Mouse (Mus musculus) left cerebral cortex, postnatal 25 days (tissue): ENCODE data around the gene Narfl. TPM values are rescaled to one million over a fixed set of nuclear protein-coding genes. Genes with fewer than 3 reads are reported as not detected.
"Not testable (repeated sequence)": the region's sequence is repeated elsewhere in the genome, so short reads cannot be mapped to it uniquely, and the experiment has no call there.

Experiments
- DNase-seq, 2 experiments: peaks; one replicate each; pipeline ENCODE4 v3.0.0; 2022; ENCODE audit warnings: low spot score in 2 of 2, mixed read lengths in 1 of 2
- intact Hi-C: fragments of 180-260 bp; cut with DNase I; formaldehyde crosslinking; loops from one replicate; pipeline ENCODE4 v1.15.1; 2025
- total RNA-seq, 2 experiments: library from RNA; stranded (reverse); gene quantifications; 2 replicates each; pipeline ENCODE4 v1.2.3; 2021

Gene Narfl
- 10 to 100 TPM; 33.4 to 34.4 TPM for total RNA-seq

GRCm38 (mm10) chr17:25773549-25774120, at the start of gene Narfl:
Gene Narfl (plus strand): TSS chr17:25773776.
- intact Hi-C loops, result loop anchor here (1.0 to 5.0 kb wide), 3 partner anchors 24 to 41 kb away; partner anchors contain the start of gene Metrn
- peak; percentile 97 to 99 for DNase-seq

GRCm38 (mm10) chr17:25723919-25724318, 49.7 kb upstream of the Narfl start:
- intact Hi-C loops, result no loop called here
- no peak for DNase-seq

- intact Hi-C loops, result no loop called here
- DNase-seq, result no peak
Measured at GRCm38 (mm10) chr17:25725264-25725663, 48.3 kb upstream of the Narfl start.

GRCm38 (mm10) chr17:25727265-25728008, 46.1 kb upstream of the Narfl start, which contains the start of the genes Chtf18 and Rpusd1:
Gene Chtf18 (minus strand): TSS chr17:25727419.
Gene Rpusd1 (plus strand): TSS chr17:25727670.
- intact Hi-C loops, result no loop called here
- peak; percentile 99 to 100 for DNase-seq

- DNase-seq, result peak in 1 of 2 experiments; percentile 11
- intact Hi-C loops, result no loop called here
Measured at GRCm38 (mm10) chr17:25728009-25728270, 45.6 kb upstream of the Narfl start.

- peak; percentile 86 to 89 for DNase-seq
- intact Hi-C loops, result loop anchor here (1.0 to 5.0 kb wide), 2 partner anchors 40 to 69 kb away; partner anchors contain the start of gene Narfl
Measured at GRCm38 (mm10) chr17:25732082-25732481, 41.5 kb upstream of the Narfl start.

GRCm38 (mm10) chr17:25735246-25735645, 38.3 kb upstream of the Narfl start:
- intact Hi-C loops, result no loop called here
- no peak for DNase-seq

- DNase-seq, result no peak
- intact Hi-C loops, result no loop called here
Measured at GRCm38 (mm10) chr17:25735745-25736144, 37.8 kb upstream of the Narfl start, which contains the start of gene Mslnl. Gene Mslnl (plus strand): TSS chr17:25736042.

GRCm38 (mm10) chr17:25738861-25739260, 34.7 kb upstream of the Narfl start:
- intact Hi-C loops, result no loop called here
- no peak for DNase-seq

GRCm38 (mm10) chr17:25741471-25741870, 32.1 kb upstream of the Narfl start:
- not testable (repeated sequence) for DNase-seq
- intact Hi-C loops, result loop anchor here (10.0 kb wide), 1 partner anchor 917 kb away; no protein-coding TSS in a partner anchor

GRCm38 (mm10) chr17:25743831-25744230, 29.7 kb upstream of the Narfl start:
- intact Hi-C loops, result loop anchor here (10.0 kb wide), 1 partner anchor 919 kb away; no protein-coding TSS in a partner anchor
- no peak for DNase-seq

GRCm38 (mm10) chr17:25744311-25744710, 29.3 kb upstream of the Narfl start:
- intact Hi-C loops, result loop anchor here (10.0 kb wide), 1 partner anchor 920 kb away; no protein-coding TSS in a partner anchor
- DNase-seq, result no peak

- intact Hi-C loops, result loop anchor here (10.0 kb wide), 1 partner anchor 923 kb away; no protein-coding TSS in a partner anchor
- DNase-seq, result peak in 1 of 2 experiments; percentile 47
Measured at GRCm38 (mm10) chr17:25748238-25748637, 25.3 kb upstream of the Narfl start.

- intact Hi-C loops, result loop anchor here (10.0 kb wide), 1 partner anchor 925 kb away; no protein-coding TSS in a partner anchor
- no peak for DNase-seq
Measured at GRCm38 (mm10) chr17:25749314-25749713, 24.3 kb upstream of the Narfl start.

- intact Hi-C loops, result no loop called here
- DNase-seq, result peak in 1 of 2 experiments; percentile 19
Measured at GRCm38 (mm10) chr17:25751446-25751845, 22.1 kb upstream of the Narfl start.

- intact Hi-C loops, result no loop called here
- no peak for DNase-seq
Measured at GRCm38 (mm10) chr17:25754241-25754640, 19.3 kb upstream of the Narfl start, which contains the start of gene Msln. Gene Msln (minus strand): TSS chr17:25754378.

- no peak for DNase-seq
- intact Hi-C loops, result no loop called here
Measured at GRCm38 (mm10) chr17:25755086-25755485, 18.5 kb upstream of the Narfl start.

- intact Hi-C loops, result no loop called here
- DNase-seq, result no peak
Measured at GRCm38 (mm10) chr17:25755627-25756377, 17.8 kb upstream of the Narfl start.

GRCm38 (mm10) chr17:25756378-25757242, 17.0 kb upstream of the Narfl start:
- intact Hi-C loops, result no loop called here
- DNase-seq, result no peak
